Mouse (Mus musculus) fat pad, adult 2 months (tissue): ENCODE measurements around the gene Csnk1d.

Experiments used
- DNase-seq: peaks from one replicate; pipeline ENCODE4 v3.0.0-alpha.2; 2011; ENCODE audit warnings: low read depth, low spot score; ENCODE audit errors: extremely low read depth

Gene Csnk1d

GRCm38 (mm10) chr11:120988410-120988809 lies 2.7 kb downstream of the Csnk1d start:
- no peak for DNase-seq

- no peak for DNase-seq
Observed at GRCm38 (mm10) chr11:120987608-120988007, 3.5 kb downstream of the Csnk1d start.

- no peak for DNase-seq
Observed at GRCm38 (mm10) chr11:120984448-120985330, 6.4 kb downstream of the Csnk1d start.

GRCm38 (mm10) chr11:120982459-120982858 lies 8.7 kb downstream of the Csnk1d start:
- DNase-seq, result no peak

- no peak for DNase-seq
Observed at GRCm38 (mm10) chr11:120981661-120982060, 9.5 kb downstream of the Csnk1d start.

GRCm38 (mm10) chr11:120980427-120981035 lies 10.6 kb downstream of the Csnk1d start:
- no peak for DNase-seq

- DNase-seq, result no peak
Observed at GRCm38 (mm10) chr11:120979711-120980426, 11.3 kb downstream of the Csnk1d start.

- no peak for DNase-seq
Observed at GRCm38 (mm10) chr11:120973318-120973717, 17.8 kb downstream of the Csnk1d start.

- DNase-seq, result no peak
Observed at GRCm38 (mm10) chr11:120971237-120971636, 19.9 kb downstream of the Csnk1d start.

GRCm38 (mm10) chr11:120969742-120970141 lies 21.4 kb downstream of the Csnk1d start:
- no peak for DNase-seq

GRCm38 (mm10) chr11:120965587-120965986 lies 25.5 kb downstream of the Csnk1d start:
- no peak for DNase-seq

GRCm38 (mm10) chr11:120964195-120965157 lies 26.7 kb downstream of the Csnk1d start:
- no peak for DNase-seq

- DNase-seq, result no peak
Observed at GRCm38 (mm10) chr11:120962909-120963308, 28.2 kb downstream of the Csnk1d start.

- no peak for DNase-seq
Observed at GRCm38 (mm10) chr11:120962050-120962771, 28.9 kb downstream of the Csnk1d start.

- no peak for DNase-seq
Observed at GRCm38 (mm10) chr11:120961594-120961993, 29.5 kb downstream of the Csnk1d start.

GRCm38 (mm10) chr11:120960248-120960647 lies 30.9 kb downstream of the Csnk1d start:
- DNase-seq, result no peak

- DNase-seq, result no peak
Observed at GRCm38 (mm10) chr11:120959564-120959963, 31.6 kb downstream of the Csnk1d start.

- no peak for DNase-seq
Observed at GRCm38 (mm10) chr11:120959066-120959465, 32.1 kb downstream of the Csnk1d start.

GRCm38 (mm10) chr11:120957731-120958257 lies 33.3 kb downstream of the Csnk1d start:
- no peak for DNase-seq

GRCm38 (mm10) chr11:120957052-120957451 lies 34.1 kb downstream of the Csnk1d start:
- DNase-seq, result no peak
